Mouse (Mus musculus): ENCODE results near the gene Tspan31. TPM values are rescaled to one million over a fixed set of nuclear protein-coding genes. Genes with fewer than 3 reads are reported as not detected.

Tspan31 gene
- polyA plus RNA-seq, 1 experiment from 2014 or later, result 96.7 TPM

- no peak for ATAC-seq (ENCODE audit: low read depth)
- Histone ChIP-seq H3K27ac (ENCODE audit: low read length) (no peak overlapping the region), H3K4me3 (ENCODE audit: low read depth, low read length) (no peak overlapping the region), H3K27me3 (ENCODE audit: control insufficient read depth, insufficient read depth, low read depth, low read length) (peaks cover 14% of the 10 kb centered on the region), H3K4me1 (ENCODE audit: control insufficient read depth, low read depth, low read length) (peaks cover 11% of the 10 kb centered on the region), H3K4me2 (ENCODE audit: low read depth, low read length) (no peak overlapping the region; the same call in 1 of the 2 replicates), H3K9me3 (replicated peaks; ENCODE audit: control insufficient read depth, low read length) (no peaks in the 10 kb centered on the region), H3K9ac (ENCODE audit: low read depth, low read length) (no peak overlapping the region), H3K36me3 (ENCODE audit: control insufficient read depth, insufficient read depth) (peaks cover 3% of the 10 kb centered on the region)
- WGBS (ENCODE audit: insufficient replicate concordance), result 57% methylated on average over 57 of the region's 57 CpGs
These were observed 20.7 kb upstream of the Tspan31 start for GRCm38 (mm10) chr10:127090560-127091411.

DNA sequence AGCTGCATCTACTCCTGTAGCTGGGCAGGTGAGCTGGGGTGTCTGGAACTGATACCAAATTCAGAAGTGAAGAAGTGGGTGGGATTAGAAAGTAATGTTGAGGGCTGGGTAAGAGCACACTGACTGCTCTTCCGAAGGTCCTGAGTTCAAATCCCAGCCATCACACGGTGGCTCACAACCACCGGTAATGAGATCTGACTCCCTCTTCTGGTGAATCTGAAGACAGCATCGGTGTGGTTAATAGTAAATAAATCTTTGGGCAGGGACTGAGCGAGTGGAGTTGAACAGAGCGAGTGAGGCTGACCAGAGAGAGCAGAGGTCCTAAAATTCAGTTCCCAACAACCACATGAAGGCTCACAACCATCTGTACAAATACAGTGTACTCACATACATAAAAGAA, 15.6 kb upstream of the Tspan31 start:
- WGBS (ENCODE audit: insufficient replicate concordance), result 67% methylated on average over 6 of the region's 6 CpGs
- H3K9ac ChIP-seq (ENCODE audit: low read depth, low read length), result no peak overlapping the region
- H3K9me3 ChIP-seq (replicated peaks; ENCODE audit: control insufficient read depth, low read length), result no peaks in the 10 kb centered on the region
- no peak for ATAC-seq (ENCODE audit: low read depth)
- peaks cover 4% of the 10 kb centered on the region; the same call in 1 of the 2 replicates for H3K4me1 ChIP-seq (ENCODE audit: control insufficient read depth, low read depth, low read length)
- no peak overlapping the region for H3K4me3 ChIP-seq (ENCODE audit: low read depth, low read length)
- no peaks in the 10 kb centered on the region for H3K36me3 ChIP-seq (ENCODE audit: control insufficient read depth, insufficient read depth)
- peaks cover 11% of the 10 kb centered on the region for H3K27me3 ChIP-seq (ENCODE audit: control insufficient read depth, insufficient read depth, low read depth, low read length)
- no peak overlapping the region for H3K4me2 ChIP-seq (ENCODE audit: low read depth, low read length)
- no peak overlapping the region for H3K27ac ChIP-seq (ENCODE audit: low read length)

- 80% methylated on average over 9 of the region's 9 CpGs for WGBS (ENCODE audit: insufficient replicate concordance)
- H3K27ac ChIP-seq (ENCODE audit: low read length), result no peak overlapping the region
- no peak overlapping the region for H3K9ac ChIP-seq (ENCODE audit: low read depth, low read length)
- ATAC-seq (ENCODE audit: low read depth), result no peak
- no peak overlapping the region for H3K4me2 ChIP-seq (ENCODE audit: low read depth, low read length)
- H3K36me3 ChIP-seq (ENCODE audit: control insufficient read depth, insufficient read depth), result no peaks in the 10 kb centered on the region
- H3K4me1 ChIP-seq (ENCODE audit: control insufficient read depth, low read depth, low read length), result peaks cover 4% of the 10 kb centered on the region; the same call in 1 of the 2 replicates
- H3K4me3 ChIP-seq (ENCODE audit: low read depth, low read length), result no peak overlapping the region
- H3K9me3 ChIP-seq (replicated peaks; ENCODE audit: control insufficient read depth, low read length), result no peaks in the 10 kb centered on the region
- H3K27me3 ChIP-seq (ENCODE audit: control insufficient read depth, insufficient read depth, low read depth, low read length), result peaks cover 15% of the 10 kb centered on the region
These were observed 15.0 kb upstream of the Tspan31 start for GRCm38 (mm10) chr10:127085052-127085451.

GRCm38 (mm10) chr10:127083915-127084306, 13.8 kb upstream of the Tspan31 start:
- Histone ChIP-seq H3K4me2 (ENCODE audit: low read depth, low read length) (no peak overlapping the region), H3K4me3 (ENCODE audit: low read depth, low read length) (no peak overlapping the region), H3K9me3 (replicated peaks; ENCODE audit: control insufficient read depth, low read length) (no peaks in the 10 kb centered on the region), H3K27me3 (ENCODE audit: control insufficient read depth, insufficient read depth, low read depth, low read length) (peaks cover 26% of the 10 kb centered on the region), H3K27ac (ENCODE audit: low read length) (no peak overlapping the region), H3K4me1 (ENCODE audit: control insufficient read depth, low read depth, low read length) (peaks cover 7% of the 10 kb centered on the region), H3K9ac (ENCODE audit: low read depth, low read length) (no peak overlapping the region), H3K36me3 (ENCODE audit: control insufficient read depth, insufficient read depth) (no peaks in the 10 kb centered on the region)
- ATAC-seq (ENCODE audit: low read depth), result no peak
- WGBS (ENCODE audit: insufficient replicate concordance), result 71% methylated on average over 5 of the region's 5 CpGs

DNA sequence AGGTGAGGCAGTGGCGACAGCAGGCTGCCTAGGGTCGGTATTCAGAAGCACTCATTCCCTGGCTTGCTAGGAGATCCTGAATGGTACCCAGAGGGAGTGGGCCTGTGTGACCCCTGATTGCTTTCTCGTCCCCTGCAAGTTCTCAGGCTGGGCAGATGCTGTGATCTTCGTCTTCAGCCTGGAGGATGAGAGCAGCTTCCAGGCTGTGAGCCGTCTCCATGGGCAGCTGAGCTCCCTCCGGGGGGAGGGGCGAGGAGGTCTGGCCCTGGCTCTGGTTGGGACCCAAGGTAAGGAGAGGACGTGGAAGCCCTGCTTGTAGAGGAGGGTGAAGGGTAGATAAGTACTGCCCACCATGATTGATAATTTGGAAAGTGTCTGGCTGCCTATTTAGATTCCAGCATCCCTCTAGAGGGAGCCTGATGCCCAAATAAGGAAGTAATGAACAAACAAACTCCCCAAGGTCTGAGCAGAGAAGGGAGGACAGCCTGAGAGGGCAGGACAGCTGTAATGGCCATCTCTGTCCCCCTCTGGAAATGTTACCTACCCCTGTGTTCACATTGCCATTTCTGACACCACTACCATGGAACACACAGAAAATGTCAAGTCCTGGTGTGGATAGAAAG, 13.3 kb upstream of the Tspan31 start:
- Histone ChIP-seq H3K27ac (ENCODE audit: low read length) (no peak overlapping the region), H3K4me3 (ENCODE audit: low read depth, low read length) (no peak overlapping the region), H3K27me3 (ENCODE audit: control insufficient read depth, insufficient read depth, low read depth, low read length) (peaks cover 30% of the 10 kb centered on the region), H3K4me2 (ENCODE audit: low read depth, low read length) (no peak overlapping the region), H3K36me3 (ENCODE audit: control insufficient read depth, insufficient read depth) (no peaks in the 10 kb centered on the region), H3K9me3 (replicated peaks; ENCODE audit: control insufficient read depth, low read length) (no peaks in the 10 kb centered on the region), H3K9ac (ENCODE audit: low read depth, low read length) (no peak overlapping the region), H3K4me1 (ENCODE audit: control insufficient read depth, low read depth, low read length) (peaks cover 7% of the 10 kb centered on the region)
- no peak for ATAC-seq (ENCODE audit: low read depth)
- WGBS (ENCODE audit: insufficient replicate concordance), result 58% methylated on average over 8 of the region's 8 CpGs

DNA sequence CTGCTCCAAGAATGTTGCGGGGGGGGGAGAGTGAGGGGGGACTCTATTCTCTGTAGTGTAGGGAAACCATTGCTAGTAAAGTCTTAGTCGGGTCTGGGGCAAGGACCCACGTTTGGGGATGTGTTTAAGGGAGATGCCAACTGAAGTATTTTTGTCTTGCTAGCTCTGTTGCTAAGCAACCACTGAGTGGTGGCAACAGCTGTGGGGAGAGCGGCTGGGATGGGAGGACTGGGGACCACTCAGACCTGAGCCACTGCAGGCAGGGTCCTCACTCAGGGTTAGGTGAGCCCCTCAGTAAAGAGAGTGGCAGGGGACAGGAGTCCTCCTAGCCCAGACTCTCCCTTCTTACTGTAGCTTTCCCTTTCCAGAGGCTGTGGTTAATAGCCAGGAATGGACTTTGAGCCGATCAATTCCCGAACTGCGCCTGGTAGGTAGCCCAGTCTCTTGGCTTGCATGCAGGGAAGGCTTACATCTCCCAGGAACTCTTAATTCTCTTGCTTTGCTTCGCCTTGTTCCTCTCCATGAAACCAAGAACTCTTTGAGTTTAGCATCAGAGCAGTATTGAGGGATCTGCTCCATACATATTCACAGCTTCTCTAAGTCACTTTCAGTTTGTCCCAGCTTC, 12.0 kb upstream of the Tspan31 start:
- no peaks in the 10 kb centered on the region for H3K9me3 ChIP-seq (replicated peaks; ENCODE audit: control insufficient read depth, low read length)
- ATAC-seq (ENCODE audit: low read depth), result no peak
- no peak overlapping the region for H3K4me2 ChIP-seq (ENCODE audit: low read depth, low read length)
- H3K4me3 ChIP-seq (ENCODE audit: low read depth, low read length), result no peak overlapping the region
- peaks cover 11% of the 10 kb centered on the region for H3K4me1 ChIP-seq (ENCODE audit: control insufficient read depth, low read depth, low read length)
- H3K9ac ChIP-seq (ENCODE audit: low read depth, low read length), result no peak overlapping the region
- no peaks in the 10 kb centered on the region for H3K36me3 ChIP-seq (ENCODE audit: control insufficient read depth, insufficient read depth)
- no peak overlapping the region for H3K27ac ChIP-seq (ENCODE audit: low read length)
- WGBS (ENCODE audit: insufficient replicate concordance), result 50% methylated on average over 8 of the region's 8 CpGs
- peaks cover 30% of the 10 kb centered on the region for H3K27me3 ChIP-seq (ENCODE audit: control insufficient read depth, insufficient read depth, low read depth, low read length)

DNA sequence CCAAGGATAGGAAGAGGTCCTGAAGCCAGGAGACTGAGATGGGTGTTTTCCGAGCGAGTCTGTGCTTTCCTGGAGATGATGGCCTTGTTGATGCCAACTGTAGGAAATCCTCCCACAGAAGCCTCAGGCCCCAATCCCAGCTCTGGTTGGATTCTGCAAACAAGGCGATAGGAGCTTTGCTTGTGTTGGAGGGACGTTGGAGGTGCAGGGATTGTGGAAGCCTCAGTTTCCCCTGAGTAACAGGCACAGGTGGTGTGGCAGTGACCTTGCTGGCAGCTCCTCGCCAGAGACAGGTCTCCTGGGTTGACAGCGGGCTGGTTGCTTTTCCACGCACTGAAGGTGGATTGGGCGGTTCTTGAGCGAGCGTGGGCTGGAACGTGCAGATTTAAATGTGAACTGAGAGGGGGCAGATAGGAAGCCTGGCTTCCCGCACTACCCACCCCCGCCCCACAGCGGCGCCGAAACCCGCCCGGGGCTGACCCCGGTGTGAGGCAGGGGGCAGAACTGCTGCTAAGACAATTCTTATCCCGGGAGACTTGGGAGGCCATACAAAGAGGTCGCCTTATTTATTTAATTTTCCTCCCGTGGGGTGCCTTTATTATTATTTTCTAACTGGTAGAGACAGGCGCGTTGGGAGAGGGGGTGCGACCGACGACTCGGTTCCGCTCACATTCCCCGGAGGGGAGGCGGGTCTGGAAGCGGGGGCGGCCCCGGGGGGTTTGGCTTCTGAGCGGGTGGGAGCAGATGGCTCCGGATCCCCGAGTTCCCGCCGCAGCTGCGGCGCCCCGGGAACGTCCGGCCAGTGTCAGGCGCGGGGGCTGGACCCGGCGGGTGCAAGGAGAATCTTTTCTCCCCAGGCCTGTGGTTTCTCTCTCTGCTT, 11.1 kb upstream of the Tspan31 start:
- Histone ChIP-seq H3K4me2 (ENCODE audit: low read depth, low read length) (peak overlapping the region; percentile 49), H3K36me3 (ENCODE audit: control insufficient read depth, insufficient read depth) (no peaks in the 10 kb centered on the region), H3K9me3 (replicated peaks; ENCODE audit: control insufficient read depth, low read length) (no peaks in the 10 kb centered on the region), H3K27me3 (ENCODE audit: control insufficient read depth, insufficient read depth, low read depth, low read length) (peaks cover 30% of the 10 kb centered on the region), H3K27ac (ENCODE audit: low read length) (no peak overlapping the region), H3K4me1 (ENCODE audit: control insufficient read depth, low read depth, low read length) (peaks cover 20% of the 10 kb centered on the region), H3K4me3 (ENCODE audit: low read depth, low read length) (0 out of 2 replicates have a peak overlapping the region, but pooled peaks have one; percentile 9), H3K9ac (ENCODE audit: low read depth, low read length) (no peak overlapping the region)
- 40% methylated on average over 48 of the region's 48 CpGs for WGBS (ENCODE audit: insufficient replicate concordance)
- no peak for ATAC-seq (ENCODE audit: low read depth)

DNA sequence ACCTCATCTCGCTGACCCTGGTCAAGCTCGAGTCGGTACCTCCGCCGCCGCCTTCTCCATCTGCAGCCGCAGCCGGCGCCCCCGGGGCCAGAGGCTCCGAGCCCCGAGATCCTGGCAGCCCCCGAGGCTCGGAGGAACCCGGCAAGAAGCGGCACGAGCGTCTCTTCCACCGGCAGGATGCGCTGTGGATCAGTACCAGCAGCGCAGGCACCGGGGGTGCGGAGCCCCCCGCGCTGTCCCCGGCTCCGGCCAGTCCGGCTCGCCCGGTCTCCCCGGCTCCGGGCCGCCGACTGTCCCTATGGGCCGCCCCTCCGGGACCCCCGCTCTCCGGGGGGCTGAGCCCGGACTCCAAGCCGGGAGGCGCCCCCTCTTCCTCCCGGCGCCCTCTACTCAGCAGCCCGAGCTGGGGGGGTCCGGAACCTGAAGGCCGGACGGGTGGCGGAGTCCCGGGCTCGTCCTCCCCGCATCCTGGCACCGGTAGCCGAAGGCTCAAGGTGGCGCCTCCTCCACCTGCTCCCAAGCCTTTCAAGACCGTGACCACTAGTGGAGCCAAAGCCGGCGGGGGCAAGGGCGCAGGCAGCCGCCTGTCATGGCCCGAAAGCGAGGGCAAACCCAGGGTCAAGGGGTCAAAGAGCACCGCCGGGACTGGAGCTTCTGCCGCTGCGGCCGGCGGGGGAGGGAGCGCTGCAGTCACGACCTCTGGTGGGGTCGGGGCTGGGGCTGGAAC, 9.8 kb upstream of the Tspan31 start:
- no peak overlapping the region for H3K9ac ChIP-seq (ENCODE audit: low read depth, low read length)
- no peak overlapping the region for H3K27ac ChIP-seq (ENCODE audit: low read length)
- H3K4me1 ChIP-seq (ENCODE audit: control insufficient read depth, low read depth, low read length), result peaks cover 21% of the 10 kb centered on the region
- H3K36me3 ChIP-seq (ENCODE audit: control insufficient read depth, insufficient read depth), result no peaks in the 10 kb centered on the region
- peak; percentile 6; the same call in 1 of the 2 replicates for ATAC-seq (ENCODE audit: low read depth)
- peaks cover 30% of the 10 kb centered on the region for H3K27me3 ChIP-seq (ENCODE audit: control insufficient read depth, insufficient read depth, low read depth, low read length)
- no peaks in the 10 kb centered on the region for H3K9me3 ChIP-seq (replicated peaks; ENCODE audit: control insufficient read depth, low read length)
- WGBS (ENCODE audit: insufficient replicate concordance), result 52% methylated on average over 70 of the region's 70 CpGs
- H3K4me2 ChIP-seq (ENCODE audit: low read depth, low read length), result peak overlapping the region; percentile 61
- peak overlapping the region; percentile 34 for H3K4me3 ChIP-seq (ENCODE audit: low read depth, low read length)
